Mouse (Mus musculus): Measurements from ENCODE around the gene Lrrc46. TPM values are rescaled to one million over a fixed set of nuclear protein-coding genes. Genes with fewer than 3 reads are reported as not detected.

Gene Lrrc46
- 1 to 10 TPM in 1 of 2 experiments, under 1 TPM in 1; 0.76 to 1.3 TPM for total RNA-seq (2021)
- long read RNA-seq, experiment 1, partial matches to known transcripts, result 3 of 4 reads
- long read RNA-seq, experiment 1, other reads (novel, unspliced or antisense), result 0 of 4 reads
- long read RNA-seq, experiment 2, partial matches to known transcripts, result 0 of 3 reads
- long read RNA-seq, experiment 2, other reads (novel, unspliced or antisense), result 3 of 3 reads

GRCm38 (mm10) chr11:97041022-97041899 is at the start of gene Lrrc46, which contains the start of gene Mrpl10:
TSS of gene Lrrc46 (minus strand) at chr11:97041407.
TSS of gene Mrpl10 (plus strand) at chr11:97041560.
- DNase-seq (ENCODE audit: low spot score in 2 of 2), result peak; percentile 65 to 81

GRCm38 (mm10) chr11:97086365-97086764 is 45.2 kb upstream of the Lrrc46 start:
- no peak for DNase-seq (ENCODE audit: low spot score in 2 of 2)

GRCm38 (mm10) chr11:97084821-97085505 is 43.8 kb upstream of the Lrrc46 start:
- DNase-seq (ENCODE audit: low spot score in 2 of 2), result no peak

GRCm38 (mm10) chr11:97083401-97084140 is 42.4 kb upstream of the Lrrc46 start:
- DNase-seq (ENCODE audit: low spot score in 2 of 2), result no peak

- peak in 1 of 2 experiments; percentile 14 for DNase-seq (ENCODE audit: low spot score in 2 of 2)
Measured at GRCm38 (mm10) chr11:97082977-97083376, 41.8 kb upstream of the Lrrc46 start.

- DNase-seq (ENCODE audit: low spot score in 2 of 2), result no peak
Measured at GRCm38 (mm10) chr11:97080291-97080690, 39.1 kb upstream of the Lrrc46 start.

- no peak for DNase-seq (ENCODE audit: low spot score in 2 of 2)
Measured at GRCm38 (mm10) chr11:97078751-97079150, 37.5 kb upstream of the Lrrc46 start.

GRCm38 (mm10) chr11:97074235-97074634 is 33.0 kb upstream of the Lrrc46 start:
- no peak for DNase-seq (ENCODE audit: low spot score in 2 of 2)

- no peak for DNase-seq (ENCODE audit: low spot score in 2 of 2)
Measured at GRCm38 (mm10) chr11:97072533-97072932, 31.3 kb upstream of the Lrrc46 start.

GRCm38 (mm10) chr11:97071129-97071528 is 29.9 kb upstream of the Lrrc46 start:
- DNase-seq (ENCODE audit: low spot score in 2 of 2), result no peak

GRCm38 (mm10) chr11:97069770-97070169 is 28.6 kb upstream of the Lrrc46 start:
- no peak for DNase-seq (ENCODE audit: low spot score in 2 of 2)

GRCm38 (mm10) chr11:97069333-97069732 is 28.1 kb upstream of the Lrrc46 start:
- no peak for DNase-seq (ENCODE audit: low spot score in 2 of 2)

- no peak for DNase-seq (ENCODE audit: low spot score in 2 of 2)
Measured at GRCm38 (mm10) chr11:97066656-97067360, 25.6 kb upstream of the Lrrc46 start.

GRCm38 (mm10) chr11:97065538-97066295 is 24.5 kb upstream of the Lrrc46 start:
- DNase-seq (ENCODE audit: low spot score in 2 of 2), result no peak

- DNase-seq (ENCODE audit: low spot score in 2 of 2), result no peak
Measured at GRCm38 (mm10) chr11:97063921-97064295, 22.7 kb upstream of the Lrrc46 start.

GRCm38 (mm10) chr11:97063274-97063920 is 22.2 kb upstream of the Lrrc46 start:
- DNase-seq (ENCODE audit: low spot score in 2 of 2), result no peak

GRCm38 (mm10) chr11:97052219-97052646 is 11.0 kb upstream of the Lrrc46 start:
- no peak for DNase-seq (ENCODE audit: low spot score in 2 of 2)

GRCm38 (mm10) chr11:97050944-97051586 is 9.9 kb upstream of the Lrrc46 start:
- DNase-seq (ENCODE audit: low spot score in 2 of 2), result no peak

Measured in adrenal gland, postnatal 4 days (tissue).